Mouse (Mus musculus): Measurements from ENCODE around the gene Hcn2.

Gene Hcn2

DNA sequence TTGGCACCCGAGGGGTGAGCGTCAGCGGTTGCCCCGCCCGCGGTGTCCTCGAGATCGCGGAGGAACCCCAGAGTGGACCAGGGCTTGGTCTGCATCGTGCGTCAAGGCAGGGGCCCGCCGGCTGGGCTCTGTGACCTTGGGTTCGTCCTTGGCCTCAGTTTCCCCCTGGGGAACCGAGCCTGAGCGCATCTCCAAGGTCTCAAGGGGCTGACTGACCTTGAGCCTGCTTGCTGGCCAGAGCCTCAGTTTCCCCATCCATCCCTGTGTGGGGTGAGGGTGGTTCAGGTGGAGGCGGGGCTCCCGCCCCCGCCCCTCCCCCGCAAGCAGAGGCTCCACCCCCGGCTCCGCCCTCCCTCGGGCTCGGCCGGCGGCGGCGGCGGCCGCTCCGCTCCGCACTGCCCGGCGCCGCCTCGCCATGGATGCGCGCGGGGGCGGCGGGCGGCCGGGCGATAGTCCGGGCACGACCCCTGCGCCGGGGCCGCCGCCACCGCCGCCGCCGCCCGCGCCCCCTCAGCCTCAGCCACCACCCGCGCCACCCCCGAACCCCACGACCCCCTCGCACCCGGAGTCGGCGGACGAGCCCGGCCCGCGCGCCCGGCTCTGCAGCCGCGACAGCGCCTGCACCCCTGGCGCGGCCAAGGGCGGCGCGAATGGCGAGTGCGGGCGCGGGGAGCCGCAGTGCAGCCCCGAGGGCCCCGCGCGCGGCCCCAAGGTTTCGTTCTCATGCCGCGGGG is at the start of gene Hcn2:
TSS of gene Hcn2 (plus strand) at position 381 of the 734 bp plus-strand sequence.
- in situ Hi-C loops (cut with MboI): no loop called here

DNA sequence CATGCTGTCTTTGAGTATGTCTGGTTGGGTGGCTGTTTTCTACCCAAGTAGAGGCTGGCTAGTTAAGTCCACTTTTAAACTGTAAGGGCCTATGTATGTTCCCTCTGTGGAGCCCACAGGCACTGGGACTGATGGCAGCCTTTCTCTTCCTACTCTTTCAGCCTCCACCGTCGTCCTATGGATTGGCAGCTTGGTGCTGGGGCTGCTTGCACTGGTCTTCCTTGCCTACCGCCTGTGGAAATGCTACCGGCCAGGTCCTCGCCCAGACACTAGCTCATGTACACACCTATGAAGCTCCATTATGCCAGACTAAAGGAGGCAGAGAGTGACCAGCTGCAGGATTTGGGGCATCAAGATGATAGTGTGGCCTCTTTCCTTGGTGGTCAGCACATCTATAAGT is 48.4 kb upstream of the Hcn2 start:
- in situ Hi-C loops (cut with MboI): no loop called here

DNA sequence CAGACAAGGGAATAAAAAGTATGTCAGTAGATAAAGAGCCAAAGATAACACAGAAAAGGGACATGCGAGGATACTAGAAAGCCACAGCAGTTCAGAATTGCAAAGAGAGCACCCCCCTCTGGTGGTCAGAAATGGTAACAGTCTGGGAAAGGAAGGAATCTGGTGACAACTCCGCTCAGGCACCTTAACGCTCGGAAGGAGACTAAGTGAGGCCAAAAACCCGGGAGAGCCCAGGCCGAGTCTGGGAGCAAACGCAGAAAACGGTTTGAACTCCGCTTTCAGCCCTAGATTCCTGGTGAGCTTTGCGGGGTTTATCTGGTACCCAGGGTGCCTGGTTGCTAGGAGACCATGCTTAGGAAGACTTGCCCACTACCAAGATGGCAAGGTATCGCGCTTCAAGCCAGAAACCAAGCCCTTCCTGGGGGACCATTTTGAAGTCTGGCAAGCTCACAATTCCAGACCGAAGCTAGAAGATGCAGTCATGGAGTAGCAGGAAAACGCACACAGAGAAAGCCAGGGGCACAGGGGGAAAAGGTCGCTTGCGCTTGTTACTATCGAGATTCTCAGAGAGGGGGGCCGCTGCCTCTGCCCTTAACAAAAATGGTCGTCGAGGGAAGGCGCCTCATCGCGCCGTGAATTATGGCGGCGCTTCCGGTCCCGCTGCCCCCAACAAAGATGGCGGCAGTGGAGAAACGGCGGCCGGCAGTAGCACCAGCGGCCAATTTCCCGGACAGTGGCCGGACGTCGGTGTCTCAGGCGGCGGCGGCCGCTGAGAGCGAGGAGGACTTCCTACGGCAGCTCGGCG is 47.5 kb upstream of the Hcn2 start, which contains the start of gene Tpgs1:
TSS of gene Tpgs1 (plus strand) at position 599 of the 805 bp plus-strand sequence.
- in situ Hi-C loops (cut with MboI): no loop called here

DNA sequence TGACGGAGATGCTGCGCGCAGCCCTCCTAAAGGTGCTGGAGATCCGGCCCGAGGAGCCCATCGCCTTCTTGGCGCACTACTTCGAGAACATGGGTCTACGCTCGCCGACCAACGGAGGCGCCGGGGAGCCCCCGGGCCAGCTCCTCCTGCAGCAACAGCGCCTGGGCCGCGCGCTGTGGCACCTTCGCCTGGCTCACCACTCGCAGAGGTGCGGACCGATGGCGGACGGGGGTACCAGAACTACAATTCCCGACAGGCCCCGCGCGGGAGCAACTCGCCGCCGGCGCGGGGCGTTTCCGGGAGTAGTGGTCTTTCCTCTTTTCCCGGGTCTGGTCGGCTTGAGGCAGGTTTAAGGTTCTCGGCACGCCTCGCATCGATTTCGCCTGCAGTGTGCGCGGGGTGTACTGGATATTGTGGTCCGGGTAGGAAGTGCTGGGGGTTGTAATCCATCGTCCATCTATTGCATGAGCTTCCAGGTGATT is 46.8 kb upstream of the Hcn2 start:
- in situ Hi-C loops (cut with MboI): no loop called here

DNA sequence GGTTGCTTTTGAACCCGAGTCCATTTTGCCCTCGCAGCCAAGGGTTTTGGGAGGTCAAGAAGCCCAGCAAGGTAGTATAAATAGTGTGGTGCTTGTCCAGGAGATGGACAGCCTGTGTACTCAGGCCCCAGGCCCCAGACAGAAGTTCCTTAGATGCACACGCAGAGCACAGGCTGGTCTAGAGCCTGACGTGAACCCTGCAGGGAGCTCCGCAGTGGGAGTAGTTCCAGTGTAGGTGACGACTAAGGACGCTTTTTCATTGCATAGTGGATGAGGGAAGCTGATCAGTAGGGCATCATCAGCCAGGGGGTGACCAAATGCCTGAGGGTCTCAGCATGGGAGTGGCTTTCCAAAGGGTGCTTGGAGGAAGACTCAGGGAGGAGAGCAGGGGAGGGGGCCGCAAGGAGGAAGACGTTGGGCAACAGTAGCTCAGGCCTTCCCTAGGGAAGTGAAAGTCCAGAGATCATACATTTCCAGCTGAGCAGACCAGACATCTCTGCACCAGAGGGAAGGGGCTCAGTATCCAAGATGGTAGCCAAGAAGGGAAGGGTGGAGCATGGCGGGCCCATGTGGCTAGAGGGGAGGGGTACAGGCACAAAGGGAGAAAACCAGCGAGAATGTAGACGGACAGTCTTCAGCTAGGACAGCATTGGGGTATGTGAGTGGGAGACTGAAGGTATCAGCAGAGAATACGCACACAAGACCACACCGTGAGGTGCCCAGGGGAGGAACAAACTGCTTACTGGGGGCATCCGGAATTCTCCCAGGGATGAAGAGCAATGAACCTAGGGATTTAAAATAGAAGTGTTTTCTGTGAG is 46.2 kb upstream of the Hcn2 start:
- in situ Hi-C loops (cut with MboI): no loop called here

DNA sequence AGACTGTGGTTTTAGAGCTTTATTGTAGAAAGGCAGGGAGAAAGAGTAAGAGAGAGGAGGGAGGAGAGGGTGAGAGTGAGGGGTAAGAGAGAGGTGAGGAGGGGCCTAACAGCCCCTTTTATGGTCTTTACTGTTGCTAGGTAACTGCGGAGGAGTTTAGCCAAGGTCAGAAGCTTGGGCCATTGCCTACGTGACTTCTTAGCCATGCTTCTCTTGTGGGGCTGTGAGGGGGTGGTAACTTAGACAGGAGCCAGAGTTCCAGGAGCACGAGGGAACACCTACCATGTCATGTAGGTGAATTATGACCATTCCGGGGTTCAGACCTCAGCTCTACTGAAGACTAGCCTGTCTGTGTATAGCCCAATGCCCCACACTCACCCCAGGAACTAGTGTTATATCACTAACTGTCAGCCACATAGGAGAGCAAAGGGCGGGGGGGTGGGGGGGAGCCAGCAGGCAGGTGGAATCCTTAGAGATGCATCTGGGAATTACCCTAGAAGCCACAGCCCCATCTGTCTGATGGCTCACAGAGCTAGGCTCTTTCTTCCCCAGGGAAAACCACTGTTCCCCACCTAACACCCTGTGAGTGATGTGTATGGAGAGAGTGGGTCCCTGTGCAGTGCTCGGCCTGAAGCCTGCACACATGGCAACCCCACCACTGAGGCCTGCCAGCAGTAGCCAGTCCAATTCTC is 44.9 kb upstream of the Hcn2 start:
- in situ Hi-C loops (cut with MboI): no loop called here

DNA sequence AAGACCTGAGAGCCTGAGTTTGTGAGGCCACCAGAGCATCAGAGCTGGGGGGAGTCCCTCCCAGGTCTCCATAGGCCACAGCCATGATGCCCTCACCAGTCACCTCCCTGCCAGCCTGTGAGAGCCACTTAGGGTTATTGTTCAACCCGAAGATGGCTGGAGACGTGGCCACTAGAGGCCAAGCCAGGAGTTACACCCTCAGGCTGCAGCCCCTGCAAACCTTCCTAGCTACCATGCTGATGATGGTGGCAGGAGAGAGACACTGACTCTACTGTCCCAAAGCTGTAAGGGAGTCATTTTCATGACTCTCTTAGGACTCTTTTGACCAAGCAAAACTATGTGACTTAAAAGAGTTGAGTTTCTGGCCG is 44.4 kb upstream of the Hcn2 start:
- in situ Hi-C loops (cut with MboI): no loop called here

DNA sequence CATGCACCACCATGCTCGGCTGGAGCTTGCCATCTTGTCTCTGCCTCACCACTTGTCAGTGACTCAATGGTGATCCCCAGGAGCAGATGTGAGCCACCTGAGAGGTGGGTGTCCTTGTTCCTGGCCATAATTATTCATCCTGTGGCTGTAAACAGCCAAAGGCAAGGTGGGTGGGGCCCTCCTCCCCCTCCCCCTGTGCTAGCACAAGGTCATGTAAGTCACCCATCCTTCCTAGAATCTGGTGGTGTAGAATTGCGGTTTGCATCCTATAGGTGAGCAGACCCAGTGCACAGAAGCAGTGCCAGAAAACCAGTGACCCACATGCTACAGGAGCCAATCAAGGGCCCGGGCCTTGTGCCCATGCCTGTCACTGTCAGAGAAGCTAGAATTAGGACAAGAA is 43.4 kb upstream of the Hcn2 start:
- in situ Hi-C loops (cut with MboI): no loop called here

DNA sequence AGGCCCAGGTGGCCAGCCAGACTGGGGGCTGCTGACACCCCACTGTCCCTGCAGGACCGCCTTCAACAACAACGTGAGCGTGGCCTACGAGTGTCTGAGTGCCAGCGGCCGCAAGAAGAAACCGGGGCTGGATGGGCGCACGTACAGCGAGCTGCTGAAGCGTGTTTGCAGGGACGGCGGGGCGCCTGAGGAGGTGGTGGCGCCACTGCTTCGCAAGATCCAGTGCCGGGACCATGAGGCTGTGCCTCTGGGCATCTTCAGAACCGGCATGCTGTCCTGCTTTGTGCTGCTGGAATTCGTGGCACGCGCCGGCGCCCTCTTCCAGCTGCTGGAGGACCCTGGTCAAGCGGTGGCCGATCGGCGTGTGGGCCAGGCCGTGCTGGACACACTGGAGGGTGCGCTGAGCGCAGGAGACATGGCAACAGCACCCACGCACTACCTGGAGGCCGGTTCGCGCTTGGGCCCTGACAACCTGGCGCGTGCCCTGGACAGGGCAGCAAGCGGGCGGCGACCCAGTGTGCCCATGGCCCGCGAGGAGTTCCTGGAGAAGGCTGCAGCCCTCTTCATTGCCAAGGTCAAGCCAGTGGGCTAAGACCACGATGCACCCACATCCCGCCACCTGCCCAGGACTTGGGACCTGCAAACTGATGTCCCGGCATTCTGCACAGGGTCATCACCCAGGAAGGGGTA is 40.9 kb upstream of the Hcn2 start:
- in situ Hi-C loops (cut with MboI): no loop called here

DNA sequence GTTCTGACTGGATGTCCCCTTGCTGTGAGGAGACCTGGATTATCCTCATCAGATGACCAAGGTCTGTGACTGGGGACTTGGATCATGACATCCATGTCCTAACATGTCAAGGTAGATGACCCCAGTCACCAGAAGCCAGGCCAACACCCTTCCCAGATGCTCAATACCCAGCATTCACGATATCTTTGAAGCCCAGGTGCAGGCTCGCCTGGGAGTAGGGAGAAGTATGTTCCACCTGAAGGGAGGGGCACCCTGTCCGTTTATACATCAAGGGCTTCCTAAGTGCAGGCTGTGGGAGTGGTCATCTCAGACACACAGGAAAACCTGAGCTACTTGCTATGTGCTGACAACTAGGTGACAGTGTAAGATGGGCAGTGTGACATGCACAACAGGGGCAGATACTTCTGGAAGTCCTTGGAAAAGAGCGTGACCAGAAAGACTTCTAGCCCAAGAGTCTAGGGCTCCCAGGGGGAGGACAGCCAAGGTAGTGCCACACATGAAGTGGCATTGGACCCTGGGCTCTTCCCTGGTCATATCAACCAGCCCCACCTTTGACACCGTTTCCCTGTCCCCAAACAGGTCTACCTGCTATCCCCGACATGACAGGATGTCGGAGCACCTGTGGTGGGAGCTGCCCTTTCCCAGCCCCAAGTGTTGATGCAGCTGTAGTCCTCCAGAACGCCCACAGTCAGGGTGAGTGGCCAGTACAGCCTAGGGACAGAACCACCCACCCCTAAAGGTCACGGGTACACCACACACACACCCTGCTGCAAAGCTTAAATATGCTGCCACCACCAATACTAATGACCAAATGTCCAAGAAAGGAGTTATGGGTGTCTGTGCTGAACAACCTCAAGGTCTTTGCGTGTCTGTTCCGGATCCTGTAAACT is 35.6 kb upstream of the Hcn2 start:
- in situ Hi-C loops (cut with MboI): no loop called here

DNA sequence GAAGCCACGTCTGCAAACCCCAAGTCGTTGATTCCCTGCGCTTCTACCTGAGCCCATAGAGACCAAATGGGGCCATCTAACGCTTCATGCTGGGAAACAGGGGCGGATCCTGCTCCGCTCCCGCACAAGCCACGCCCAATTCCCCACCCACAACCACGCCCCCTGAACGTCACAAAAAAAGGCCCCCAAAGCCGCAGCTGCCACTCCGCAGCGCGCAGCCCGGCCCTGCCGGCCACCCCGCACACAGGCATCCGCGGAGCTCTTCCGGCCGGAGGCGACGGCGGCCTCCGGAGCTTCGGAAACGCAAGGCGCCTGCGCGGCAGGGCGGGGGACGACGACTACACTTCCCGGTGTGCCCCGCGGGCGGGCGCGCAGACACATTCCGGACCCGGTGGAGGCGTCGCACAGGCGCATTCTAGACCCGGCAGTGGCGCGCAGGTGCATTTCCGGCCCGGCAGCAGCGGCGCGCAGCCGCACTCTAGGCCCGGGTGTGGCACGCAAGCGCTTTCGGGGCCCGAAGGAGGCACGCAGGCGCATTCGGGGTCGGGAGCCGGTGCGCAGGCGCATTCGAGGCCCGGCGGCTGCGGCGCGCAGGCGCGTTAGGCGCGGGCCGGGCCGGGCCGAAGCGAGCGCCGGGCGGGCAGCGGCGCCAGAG is 34.7 kb upstream of the Hcn2 start, which contains the start of gene Cdc34:
TSS of gene Cdc34 (plus strand) at position 605 of the 655 bp plus-strand sequence.
- in situ Hi-C loops (cut with MboI): no loop called here

DNA sequence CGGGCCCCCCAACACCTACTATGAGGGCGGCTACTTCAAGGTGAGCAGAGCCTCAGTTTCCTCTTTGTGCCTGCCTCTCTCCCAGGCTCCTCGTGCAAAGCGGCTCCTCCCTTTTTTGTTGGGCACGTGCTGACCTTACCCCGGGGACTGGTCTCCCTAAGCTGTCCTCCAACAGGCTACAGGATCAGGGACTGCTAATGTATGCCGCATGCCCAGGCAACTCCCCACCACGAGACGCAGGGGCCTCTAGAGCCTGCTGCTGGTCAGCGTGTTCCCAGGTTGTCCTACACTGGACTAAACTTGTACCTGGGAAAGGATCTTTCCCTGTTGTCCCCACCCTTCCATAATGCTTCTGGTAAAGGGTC is 33.9 kb upstream of the Hcn2 start:
- in situ Hi-C loops (cut with MboI): no loop called here

DNA sequence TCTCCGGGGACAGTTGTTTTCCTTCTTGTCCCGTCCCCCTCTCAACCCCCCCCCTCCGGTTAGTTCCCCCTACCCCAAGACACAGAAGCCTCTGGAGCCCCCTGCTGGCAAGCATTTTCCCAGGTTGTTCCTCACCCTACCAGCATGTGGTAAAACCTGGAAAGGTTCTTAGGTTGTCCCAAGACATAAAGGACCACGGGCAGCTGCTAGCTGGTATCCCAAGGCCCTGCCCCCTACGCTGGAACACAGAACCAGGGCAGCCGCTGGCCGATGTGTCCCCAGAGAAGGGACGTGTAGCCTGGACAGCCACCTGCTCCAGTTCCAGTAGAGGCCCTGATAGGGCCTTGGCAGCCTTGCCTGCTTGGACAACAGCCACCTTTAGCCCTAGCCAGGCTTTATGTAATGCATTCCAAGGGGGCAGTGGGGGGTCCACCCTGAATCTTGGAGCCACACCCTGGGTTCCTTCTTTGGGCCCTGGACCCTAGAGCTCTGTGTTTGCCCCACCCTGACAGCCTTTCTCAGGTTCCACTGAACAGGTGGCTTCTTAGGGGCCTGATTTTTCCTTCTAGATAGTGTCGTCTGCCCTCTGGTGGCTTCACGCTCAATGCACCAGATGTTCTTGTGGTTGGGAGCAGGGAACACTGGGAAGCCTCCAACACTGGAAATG is 33.4 kb upstream of the Hcn2 start:
- in situ Hi-C loops (cut with MboI): no loop called here

DNA sequence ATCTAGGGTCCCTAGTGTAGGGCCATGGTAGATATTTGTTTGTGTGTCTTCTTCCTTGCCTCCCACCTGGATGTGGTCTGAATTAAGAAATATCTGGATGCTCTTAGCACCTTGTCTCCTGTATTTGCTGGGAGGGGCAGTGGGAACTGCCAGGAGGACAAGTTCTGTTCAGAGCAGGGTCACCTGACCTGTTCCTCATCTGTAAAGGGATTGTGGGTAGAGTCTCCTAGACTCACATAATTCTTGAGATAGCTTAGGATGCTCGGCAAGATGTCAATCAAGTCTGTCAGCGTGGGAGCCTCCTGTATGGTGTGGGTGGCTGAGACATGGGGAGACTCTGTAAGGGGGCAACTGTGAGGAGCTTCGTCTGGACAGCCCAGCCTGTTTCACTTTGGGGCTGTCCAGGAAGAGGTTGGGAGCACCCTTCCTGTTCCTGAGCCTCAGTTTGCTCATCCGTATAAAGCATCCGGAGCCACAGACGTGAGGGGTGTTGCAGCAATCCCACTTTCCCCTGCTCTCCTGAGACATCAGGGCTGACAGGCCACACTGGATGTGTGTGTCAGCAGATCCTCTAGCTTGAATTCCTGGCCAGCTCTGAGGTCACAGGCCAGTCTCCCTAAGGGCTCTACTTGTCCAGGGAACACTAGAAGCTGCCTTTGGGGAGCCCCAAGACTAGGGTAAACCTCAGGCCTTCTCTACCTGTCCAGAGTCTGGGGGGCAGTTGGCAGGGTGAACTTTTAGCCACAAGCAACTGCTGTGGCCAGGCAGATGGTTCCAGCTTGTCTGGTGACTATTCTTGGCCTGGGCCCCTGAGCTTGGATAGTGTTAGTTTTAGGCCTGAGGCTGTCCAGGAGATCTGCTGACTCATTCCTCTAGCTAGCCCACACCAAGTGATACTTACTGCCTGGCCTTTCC is 32.5 kb upstream of the Hcn2 start:
- in situ Hi-C loops (cut with MboI): no loop called here

DNA sequence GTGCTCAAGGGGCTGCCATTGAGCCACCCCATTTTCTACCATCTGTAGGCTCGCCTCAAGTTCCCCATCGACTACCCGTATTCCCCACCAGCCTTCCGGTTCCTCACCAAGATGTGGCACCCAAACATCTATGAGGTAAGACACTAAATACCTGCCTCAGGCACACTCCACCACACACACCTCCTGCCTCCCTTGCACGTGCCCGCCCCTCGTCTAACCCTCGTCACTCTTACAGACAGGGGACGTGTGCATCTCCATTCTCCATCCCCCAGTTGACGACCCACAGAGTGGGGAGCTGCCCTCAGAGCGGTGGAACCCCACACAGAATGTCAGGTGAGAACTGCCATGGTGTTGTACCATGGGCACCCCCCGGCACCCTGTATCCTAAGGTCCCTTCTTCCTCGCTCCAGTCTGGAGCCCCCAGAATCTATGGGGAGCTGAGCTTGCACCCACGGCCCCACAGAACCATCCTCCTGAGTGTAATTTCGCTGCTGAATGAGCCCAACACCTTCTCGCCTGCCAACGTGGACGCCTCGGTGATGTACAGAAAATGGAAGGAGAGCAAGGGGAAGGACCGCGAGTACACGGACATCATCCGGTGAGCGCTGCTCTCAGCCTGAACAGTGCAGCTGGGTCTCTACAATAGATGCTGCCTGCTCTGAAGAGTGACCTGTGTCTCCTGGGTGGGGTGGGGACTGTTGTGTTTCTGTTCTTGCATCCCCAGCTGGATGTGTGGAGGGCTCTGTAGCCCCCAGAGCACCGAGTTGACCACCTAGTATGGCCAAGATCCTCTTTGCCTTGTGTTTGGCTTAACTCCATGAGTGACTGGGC is 31.4 kb upstream of the Hcn2 start:
- in situ Hi-C loops (cut with MboI): no loop called here

DNA sequence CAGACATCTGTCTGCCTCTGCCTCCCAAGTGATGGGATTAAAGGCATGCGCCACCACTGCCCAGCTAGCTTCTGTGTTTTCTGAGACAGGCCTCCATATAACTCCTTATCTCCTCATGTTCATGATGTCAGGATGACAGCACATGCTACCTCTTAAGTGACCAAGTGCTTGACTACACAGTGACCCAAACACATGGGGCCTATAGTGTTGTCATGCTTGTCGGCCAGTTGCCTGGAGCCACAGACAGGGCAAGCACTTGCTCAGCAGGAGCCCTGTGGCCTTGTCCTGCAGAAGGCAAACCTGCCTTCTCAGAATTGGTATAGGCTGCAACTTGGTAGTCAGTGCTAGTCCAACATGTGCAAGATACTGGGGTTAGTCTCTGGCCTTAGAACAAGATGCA is 30.2 kb upstream of the Hcn2 start:
- in situ Hi-C loops (cut with MboI): no loop called here

DNA sequence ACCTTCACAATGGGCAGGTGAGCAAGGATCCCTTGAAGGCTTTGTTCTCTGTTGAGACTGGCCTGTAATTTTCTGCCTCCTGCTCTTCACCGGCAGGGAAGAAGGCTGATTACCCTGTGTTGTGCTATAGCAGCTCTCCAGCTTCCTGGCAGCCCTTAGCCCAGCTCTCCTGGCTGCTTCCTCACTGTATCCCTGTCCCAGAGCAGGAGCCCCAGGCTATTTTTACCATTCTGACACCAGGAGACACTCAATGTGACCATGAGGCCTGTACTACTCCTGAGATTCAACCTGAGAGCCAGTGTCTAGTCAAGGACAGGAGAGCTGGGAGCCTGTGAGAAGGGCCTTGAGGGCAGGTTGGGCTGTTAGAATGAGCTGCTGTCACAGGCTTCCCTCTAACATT is 29.7 kb upstream of the Hcn2 start:
- in situ Hi-C loops (cut with MboI): no loop called here

Data from mature B cell (primary cell).